In the genomic region with DNA sequence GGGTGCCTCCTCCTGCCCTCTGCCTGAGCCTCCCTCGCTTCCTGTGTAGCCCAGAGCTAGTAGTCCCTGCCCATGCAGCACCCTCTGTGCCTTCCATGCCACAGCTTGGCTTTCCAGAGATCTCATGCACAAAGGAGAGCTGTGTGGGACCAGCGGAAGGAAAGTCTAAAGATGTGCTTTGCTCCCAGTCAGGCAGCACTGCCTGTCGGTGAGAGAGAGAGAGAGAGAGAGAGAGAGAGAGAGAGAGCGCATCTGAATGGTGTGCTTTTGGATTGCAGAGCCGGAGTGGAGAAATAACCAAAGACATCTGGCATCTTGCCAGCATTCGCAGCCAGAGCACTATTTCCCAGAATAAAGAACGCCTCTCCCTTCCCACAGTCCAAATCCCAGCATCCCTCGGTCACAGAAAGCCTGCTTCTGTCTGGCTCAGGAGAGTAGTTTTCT, we compare ENCODE assay signal across 8 mouse cellular contexts.
DNase-seq lines count a peak whose midpoint lies in the region; ATAC-seq lines count a peak whose summit lies in the region.

No protein-coding gene starts in this region.

- no peak overlapping the region for H3K27ac ChIP-seq in embryonic facial prominence, embryonic 11.5 days (replicated peaks; ENCODE audit: low read depth, low read length)
- H3K27ac ChIP-seq in midbrain, embryonic 12.5 days (replicated peaks): peak overlapping the region; percentile 31

- peak; percentile 18 to 57 for DNase-seq in lung, adult 18-20 months
- DNase-seq in lung, postnatal 25 days (ENCODE audit: low spot score): no peak
- no peak for DNase-seq in embryonic facial prominence, embryonic 11.5 days (ENCODE audit: low spot score)
- peak; percentile 59 to 70 for DNase-seq in heart, adult 9 months (ENCODE audit: low spot score in 2 of 2)
- DNase-seq in layer of hippocampus, adult 9-11 months: peak; percentile 81
- DNase-seq in thymus, postnatal 25 days: no peak
- no peak for DNase-seq in urinary bladder, postnatal 4 days (ENCODE audit: low spot score in 2 of 2)

- no peaks in the 10 kb centered on the region for H3K9me3 ChIP-seq in embryonic facial prominence, embryonic 11.5 days (replicated peaks; ENCODE audit: control insufficient read depth, low read length)
- H3K9me3 ChIP-seq in midbrain, embryonic 12.5 days: no peaks in the 10 kb centered on the region

- no peak overlapping the region for H3K4me3 ChIP-seq in embryonic facial prominence, embryonic 11.5 days (ENCODE audit: low read depth, low read length)
- no peak overlapping the region for H3K4me3 ChIP-seq in midbrain, embryonic 12.5 days

- peak; percentile 51; the same call in 1 of the 2 replicates for ATAC-seq in embryonic facial prominence, embryonic 11.5 days (replicated peaks; ENCODE audit: insufficient number of reproducible peaks, low FRiP score, low TSS enrichment, low read depth)
- peak; percentile 71; the same call in 1 of the 2 replicates for ATAC-seq in midbrain, embryonic 12.5 days (ENCODE audit: low FRiP score, low read depth)

- no peaks in the 10 kb centered on the region for H3K27me3 ChIP-seq in embryonic facial prominence, embryonic 11.5 days (ENCODE audit: control insufficient read depth, insufficient read depth, low read length)
- H3K27me3 ChIP-seq in midbrain, embryonic 12.5 days: no peaks in the 10 kb centered on the region

- H3K4me1 ChIP-seq in embryonic facial prominence, embryonic 11.5 days (ENCODE audit: control insufficient read depth, insufficient read depth, low read length): no peaks in the 10 kb centered on the region; the same call in 1 of the 2 replicates
- H3K4me1 ChIP-seq in midbrain, embryonic 12.5 days: peaks cover 25% of the 10 kb centered on the region

- H3K9ac ChIP-seq in embryonic facial prominence, embryonic 11.5 days (replicated peaks; ENCODE audit: low read length): 0 out of 2 replicates have a peak overlapping the region, but pooled peaks have one; percentile 22
- no peak overlapping the region for H3K9ac ChIP-seq in midbrain, embryonic 12.5 days (replicated peaks)

- no peaks in the 10 kb centered on the region for H3K36me3 ChIP-seq in embryonic facial prominence, embryonic 11.5 days (replicated peaks; ENCODE audit: control insufficient read depth, insufficient read depth, low read depth, low read length)
- H3K36me3 ChIP-seq in midbrain, embryonic 12.5 days: no peaks in the 10 kb centered on the region

- no peak overlapping the region for H3K4me2 ChIP-seq in embryonic facial prominence, embryonic 11.5 days (ENCODE audit: low read depth, low read length)
- no peak overlapping the region for H3K4me2 ChIP-seq in midbrain, embryonic 12.5 days (replicated peaks)

- 62% methylated on average over 8 of the region's 8 CpGs for WGBS in embryonic facial prominence, embryonic 11.5 days
- WGBS in midbrain, embryonic 12.5 days: 45% methylated on average over 8 of the region's 8 CpGs

Comparison
In these comparisons a context has a peak if more than half of its experiments do, and no peak if none do; other contexts are left out.
1. DNase-seq: peak in lung, adult 18-20 months (2 of 2), heart, adult 9 months (2 of 2) and layer of hippocampus, adult 9-11 months (single experiment); none in lung, postnatal 25 days (single experiment), embryonic facial prominence, embryonic 11.5 days (single experiment), thymus, postnatal 25 days (single experiment) and urinary bladder, postnatal 4 days (0 of 2).